Mouse (Mus musculus): Measurements from ENCODE around the gene Orc3.

GRCm38 (mm10) chr4:34577028-34577427 lies 37.7 kb downstream of the Orc3 start:
- no peak for TF ChIP-seq MAFK (IDR thresholded peaks at IDR 0.05; ENCODE audit: insufficient read depth, low read depth, low read length)
- TF ChIP-seq ZNF384 (IDR thresholded peaks at IDR 0.05; ENCODE audit: low read depth, low read length), result no peak
- TF ChIP-seq HCFC1 (IDR thresholded peaks at IDR 0.05; ENCODE audit: borderline replicate concordance, insufficient read depth, low read length), result no peak
- no peak for TF ChIP-seq CHD2 (IDR thresholded peaks at IDR 0.05; ENCODE audit: low read depth, low read length)

All from ES-E14 (cell line).